Mouse (Mus musculus) adipose tissue, adult 10 weeks (tissue): ENCODE results near the gene Olfr228. TPM values are rescaled to one million over a fixed set of nuclear protein-coding genes. Genes with fewer than 3 reads are reported as not detected.

ENCODE experiments used
- polyA plus RNA-seq: library from polyadenylated mRNA; stranded (reverse); fragments of 350-450 nt; fragmentation: Illumina TruSeq; extraction: RNeasy Lipid Tissue Mini Kit (QIAGEN cat#74804); gene quantifications from one replicate; pipeline ENCODE4 v1.2.3, GENCODE M21; 2014; ENCODE audit warnings: low read depth, low replicate concordance

The Olfr228 gene
- polyA plus RNA-seq, result not detected

DNA sequence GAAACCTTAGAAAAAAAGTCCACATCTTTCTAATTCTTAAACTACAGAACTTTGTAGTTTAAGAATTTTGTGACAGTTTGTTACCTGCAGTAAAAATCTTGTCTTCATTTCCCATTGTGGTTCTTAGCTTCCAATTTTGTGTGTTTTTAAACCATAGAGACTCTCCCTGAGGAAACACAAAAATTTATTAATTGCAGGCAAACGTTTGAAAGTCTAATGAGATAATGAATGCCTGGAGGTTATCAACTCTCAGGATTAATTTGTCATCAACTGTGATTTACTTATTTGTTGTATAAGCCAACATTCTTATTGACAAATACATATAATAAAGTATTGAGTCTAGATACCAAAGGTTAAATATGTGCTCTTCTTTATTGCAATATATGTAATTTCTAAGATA is at the start of gene Olfr228:
Gene Olfr228, minus strand, starts transcription at position 101 of the 400 bp plus-strand sequence.

GRCm38 (mm10) chr2:86508161-86508560 is 21.0 kb upstream of the Olfr228 start, which contains the start of gene Olfr1076:
Olfr1076 (plus strand) TSS chr2:86508461.

DNA sequence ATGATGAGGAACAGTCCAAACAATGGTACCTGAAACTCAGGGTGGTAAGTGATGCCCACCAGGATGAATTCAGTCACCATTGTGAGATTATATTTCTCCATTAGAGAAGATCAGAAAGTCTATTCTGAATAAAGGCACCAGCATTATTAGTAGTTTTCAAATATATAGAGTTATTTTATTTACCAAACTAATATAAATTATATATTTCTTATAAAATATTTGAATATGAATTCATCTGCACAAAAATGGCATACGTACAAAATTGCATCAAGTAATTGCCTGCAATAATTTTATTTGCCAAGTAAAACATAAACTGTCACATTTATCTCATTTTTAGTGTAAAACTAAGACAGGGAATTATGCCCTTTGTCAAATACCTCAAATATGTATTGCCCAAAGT is 31.0 kb downstream of the Olfr228 start, which contains the start of gene Olfr1066:
Gene Olfr1066, minus strand, starts transcription at position 101 of the 400 bp plus-strand sequence.

DNA sequence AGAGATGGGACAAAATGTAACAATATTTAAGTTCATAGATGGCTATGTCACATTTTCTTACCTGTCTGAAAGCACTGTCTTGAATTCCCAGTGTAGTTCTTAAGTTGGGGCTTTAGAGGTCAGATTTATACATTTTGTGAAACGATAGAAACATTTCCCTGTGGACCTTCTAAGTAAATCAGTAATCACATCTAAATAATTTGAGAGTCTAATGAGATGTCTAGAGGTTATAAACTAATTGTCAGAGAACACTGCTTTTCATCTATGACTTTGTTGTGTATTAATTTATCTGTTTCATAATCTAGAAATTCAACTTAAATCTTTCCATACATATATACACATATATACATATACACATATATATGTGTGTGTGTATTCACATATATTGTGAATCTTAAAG is 36.7 kb downstream of the Olfr228 start, which contains the start of gene Olfr1065:
Gene Olfr1065, minus strand, starts transcription at position 101 of the 400 bp plus-strand sequence.

Other genes with a start within 250 kb of the Olfr228 start
- not detected for gene Olfr1048, start 247.1 kb downstream of the Olfr228 start, polyA plus RNA-seq
- not detected for gene Olfr1049, start 229.1 kb downstream of the Olfr228 start, polyA plus RNA-seq
- gene Olfr1051, start 208.3 kb downstream of the Olfr228 start, polyA plus RNA-seq, result not detected
- gene Olfr1052, start 194.9 kb downstream of the Olfr228 start, polyA plus RNA-seq, result not detected
- not detected for gene Olfr1053, start 172.1 kb downstream of the Olfr228 start, polyA plus RNA-seq
- gene Olfr1054, start 152.0 kb downstream of the Olfr228 start, polyA plus RNA-seq, result not detected
- not detected for gene Olfr1055, start 137.1 kb downstream of the Olfr228 start, polyA plus RNA-seq
- gene Olfr1056, start 124.9 kb downstream of the Olfr228 start, polyA plus RNA-seq, result not detected
- not detected for gene Olfr1057, start 109.0 kb downstream of the Olfr228 start, polyA plus RNA-seq
- gene Olfr1058, start 98.8 kb downstream of the Olfr228 start, polyA plus RNA-seq, result not detected
- gene Olfr1061, start 73.3 kb downstream of the Olfr228 start, polyA plus RNA-seq, result not detected
- gene Olfr1062, start 60.6 kb downstream of the Olfr228 start, polyA plus RNA-seq, result not detected
- not detected for gene Olfr1065, start 36.8 kb downstream of the Olfr228 start, polyA plus RNA-seq
- gene Olfr1066, start 31.1 kb downstream of the Olfr228 start, polyA plus RNA-seq, result not detected
- gene Olfr1076, start 21.1 kb upstream of the Olfr228 start, polyA plus RNA-seq, result not detected
- gene Olfr1079, start 55.1 kb upstream of the Olfr228 start, polyA plus RNA-seq, result not detected
- gene Olfr1080, start 70.8 kb upstream of the Olfr228 start, polyA plus RNA-seq, result not detected
- gene Olfr1082, start 111.6 kb upstream of the Olfr228 start, polyA plus RNA-seq, result not detected
- gene Olfr1084, start 152.3 kb upstream of the Olfr228 start, polyA plus RNA-seq, result not detected
- not detected for gene Olfr1085, start 174.6 kb upstream of the Olfr228 start, polyA plus RNA-seq
- not detected for gene Olfr1086, start 192.7 kb upstream of the Olfr228 start, polyA plus RNA-seq
- not detected for gene Olfr1087, start 211.0 kb upstream of the Olfr228 start, polyA plus RNA-seq
- not detected for gene Olfr1089, start 246.3 kb upstream of the Olfr228 start, polyA plus RNA-seq